Mouse (Mus musculus) common myeloid progenitor, adult 5-6 weeks (primary cell): ENCODE measurements around the gene Txn1. TPM values are rescaled to one million over a fixed set of nuclear protein-coding genes. Genes with fewer than 3 reads are reported as not detected.
A peak's percentile ranks its signal among the peaks of the same experiment; 100 is the strongest.

ENCODE experiments used
- ATAC-seq: replicated peaks from 2 replicates; pipeline ENCODE4 v1.8.0; 2016; ENCODE audit warnings: low read depth, mild to moderate bottlenecking, moderate TSS enrichment, inconsistent platforms; ENCODE audit not compliant: poor library complexity, severe bottlenecking
- total RNA-seq: library from RNA; stranded (forward); fragments of 200-1000, 187-1606 nt; gene quantifications from 2 replicates; pipeline ENCODE4 v1.2.3, GENCODE M21; 2017

Txn1 gene
- total RNA-seq, 1 experiment from 2014 or later: 148 TPM

DNA sequence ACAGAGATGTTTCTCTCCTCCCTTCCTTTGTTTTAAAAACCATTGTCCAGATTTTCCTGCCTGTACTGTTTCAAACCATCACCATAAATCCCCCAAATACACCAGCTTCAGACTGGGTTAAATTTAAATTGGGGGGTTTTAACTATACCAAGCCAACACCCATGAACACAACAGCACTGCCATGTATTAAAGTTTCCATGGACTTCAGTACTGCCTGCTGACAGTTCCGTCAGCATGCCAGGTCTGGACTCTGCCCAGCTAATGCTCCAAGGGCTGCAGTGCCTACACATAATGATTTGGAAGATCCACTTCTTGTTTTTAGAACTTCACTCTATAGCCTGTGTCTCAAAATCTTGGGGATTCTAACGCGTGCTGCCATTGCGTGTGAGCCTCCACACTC lies 8.7 kb downstream of the Txn1 start:
- no peak for ATAC-seq

- ATAC-seq: no peak
Measured at GRCm38 (mm10) chr4:57947036-57947435, 9.2 kb downstream of the Txn1 start.

DNA sequence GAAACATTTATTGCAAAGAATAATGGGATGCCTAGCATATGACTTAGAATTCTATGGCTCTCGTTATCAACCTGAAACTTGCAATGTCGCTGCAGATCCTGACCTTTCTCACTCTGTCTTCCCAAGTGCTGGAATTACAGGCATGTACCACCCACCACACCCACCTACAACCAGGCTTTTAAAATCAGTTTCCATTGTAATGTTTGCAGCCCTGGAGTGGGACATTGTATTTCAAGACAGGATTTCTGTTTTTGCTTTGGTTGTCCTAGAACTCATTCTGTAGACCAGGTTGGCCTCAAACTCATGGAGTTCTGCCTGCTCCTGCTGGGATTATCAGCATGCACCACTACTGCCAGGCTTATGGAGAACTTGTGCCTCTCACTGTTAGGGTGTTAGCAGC lies 13.3 kb downstream of the Txn1 start:
- ATAC-seq: no peak

DNA sequence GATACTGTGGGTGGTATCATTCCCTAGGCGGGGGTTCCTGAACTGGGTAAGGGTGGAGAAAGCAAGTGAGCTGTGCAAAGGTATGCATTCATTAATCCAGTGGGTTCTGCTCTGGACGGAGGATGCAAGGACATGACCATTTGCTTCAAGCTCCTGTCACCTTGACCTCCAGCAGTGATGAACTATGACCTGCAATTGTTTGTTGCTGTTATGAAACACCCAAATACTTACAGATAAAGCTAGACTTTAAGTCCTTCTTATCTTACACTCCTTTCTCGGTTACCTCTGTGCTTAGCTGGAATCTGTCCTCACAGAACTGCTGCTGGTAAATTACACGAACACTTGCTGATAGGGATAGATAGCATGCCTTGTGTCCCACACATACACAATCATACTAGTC lies 15.6 kb downstream of the Txn1 start:
- no peak for ATAC-seq

- no peak for ATAC-seq
Measured at GRCm38 (mm10) chr4:57937292-57937691, 18.9 kb downstream of the Txn1 start.

GRCm38 (mm10) chr4:57934181-57934580 lies 22.0 kb downstream of the Txn1 start:
- no peak for ATAC-seq

GRCm38 (mm10) chr4:57930559-57931170 lies 25.5 kb downstream of the Txn1 start:
- peak; percentile 84 for ATAC-seq

GRCm38 (mm10) chr4:57927464-57928205 lies 28.6 kb downstream of the Txn1 start:
- peak; percentile 65 for ATAC-seq

DNA sequence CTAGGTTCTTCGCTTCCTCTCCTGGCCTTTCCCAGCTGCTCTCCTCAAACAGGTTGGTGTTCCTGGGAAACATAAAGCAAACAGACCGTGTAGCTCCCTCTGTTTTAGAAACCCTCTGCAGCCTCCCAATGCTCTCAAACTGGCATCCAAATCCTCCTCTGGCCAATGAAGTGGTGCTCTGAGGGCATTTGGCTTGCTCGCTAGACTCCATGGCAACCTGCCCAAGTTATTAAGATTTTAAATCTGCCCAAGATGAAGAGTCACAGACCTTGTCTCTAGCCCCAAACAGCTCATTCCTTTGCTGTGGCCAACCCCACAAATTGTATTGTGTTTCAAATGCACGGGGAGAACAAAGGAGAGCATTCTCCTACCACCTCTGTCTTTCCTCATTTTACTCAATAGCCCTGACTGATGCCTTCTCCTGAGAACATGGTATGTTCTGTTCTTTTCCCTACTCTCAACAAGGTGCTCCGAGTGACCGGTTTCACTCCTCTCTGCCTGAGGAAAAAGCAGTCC lies 31.6 kb downstream of the Txn1 start:
- no peak for ATAC-seq

GRCm38 (mm10) chr4:57922171-57922570 lies 34.0 kb downstream of the Txn1 start:
- no peak for ATAC-seq

DNA sequence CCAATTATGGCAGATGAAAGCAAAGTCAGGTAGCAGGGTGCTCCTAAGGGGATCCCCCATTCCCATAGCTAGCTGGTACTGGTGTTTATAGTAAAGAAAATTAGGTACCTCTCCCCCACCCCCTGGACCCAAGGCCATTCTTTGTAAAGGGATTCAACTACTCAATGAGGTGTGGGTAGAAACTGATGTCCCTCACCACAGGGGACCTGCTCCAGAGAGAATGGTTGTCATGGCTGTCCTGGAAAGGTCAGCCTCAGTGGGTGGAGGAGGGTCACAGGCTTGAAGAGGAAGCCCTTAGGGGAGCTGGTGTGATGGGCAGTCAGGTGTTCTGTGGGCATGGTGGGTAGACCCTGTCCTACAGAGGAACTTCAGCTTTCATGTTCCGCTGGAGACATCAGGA lies 35.7 kb downstream of the Txn1 start:
- ATAC-seq: no peak

DNA sequence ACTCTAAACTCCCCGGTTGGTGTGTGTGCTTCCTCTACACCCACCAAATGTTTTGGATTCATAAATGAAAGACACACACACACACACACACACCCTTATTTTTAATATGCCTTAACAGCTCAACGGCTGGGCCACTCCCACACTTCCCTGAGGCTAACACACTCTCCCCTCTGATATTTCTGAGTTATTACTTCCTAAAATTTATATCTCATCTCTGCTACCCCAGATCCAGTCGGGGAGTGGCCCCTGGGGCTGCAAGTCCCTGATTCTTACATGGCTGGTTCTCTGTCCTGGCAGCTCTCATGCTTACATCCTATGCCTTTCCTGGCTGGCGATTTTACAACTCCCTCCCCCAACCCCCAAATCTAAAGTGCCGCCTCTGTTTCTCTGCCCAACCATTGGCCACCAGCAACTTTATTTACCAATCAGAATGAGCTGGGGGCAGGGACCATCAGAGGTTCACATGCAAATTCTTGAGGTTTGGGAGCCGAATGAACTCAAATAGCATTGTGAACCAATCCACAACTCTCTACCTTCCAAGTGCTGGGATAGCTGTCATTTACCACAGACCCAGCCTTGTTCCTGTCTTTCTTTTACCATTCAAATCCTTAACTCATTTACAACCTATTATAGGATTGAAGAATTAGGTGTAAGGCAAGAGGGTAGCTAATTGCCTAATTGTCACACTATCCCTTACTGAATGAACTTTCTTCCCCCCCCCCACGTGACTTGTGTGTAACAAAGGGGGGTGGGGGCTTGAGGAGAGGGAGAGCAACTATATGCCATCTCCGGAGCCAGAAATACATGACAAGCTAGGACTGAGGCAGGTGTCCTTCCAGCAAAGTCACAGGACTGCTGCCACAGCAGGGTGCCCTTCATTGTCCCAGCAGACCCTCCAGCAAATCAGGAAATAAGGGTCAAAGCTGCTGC lies 36.5 kb downstream of the Txn1 start:
- peak; percentile 67 for ATAC-seq

DNA sequence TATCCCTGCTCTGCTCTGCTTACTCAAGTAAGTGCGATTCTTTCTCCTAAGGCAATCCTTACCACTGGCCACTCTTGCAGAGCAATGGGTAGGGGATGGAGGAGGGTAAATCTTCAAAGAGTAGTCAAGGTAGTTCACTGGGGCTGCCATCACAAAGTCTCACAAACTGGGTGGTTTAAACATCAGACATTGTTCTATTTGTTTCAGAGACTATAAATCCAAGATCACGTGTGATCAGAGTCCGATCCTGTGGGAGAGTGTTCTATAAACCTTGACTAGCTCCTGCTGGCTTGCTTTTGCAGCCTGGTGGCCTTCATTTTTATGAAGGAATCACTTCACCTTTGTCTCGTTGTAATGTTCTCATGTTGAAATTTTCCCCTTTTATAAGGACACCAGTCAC lies 39.5 kb downstream of the Txn1 start:
- ATAC-seq: no peak

DNA sequence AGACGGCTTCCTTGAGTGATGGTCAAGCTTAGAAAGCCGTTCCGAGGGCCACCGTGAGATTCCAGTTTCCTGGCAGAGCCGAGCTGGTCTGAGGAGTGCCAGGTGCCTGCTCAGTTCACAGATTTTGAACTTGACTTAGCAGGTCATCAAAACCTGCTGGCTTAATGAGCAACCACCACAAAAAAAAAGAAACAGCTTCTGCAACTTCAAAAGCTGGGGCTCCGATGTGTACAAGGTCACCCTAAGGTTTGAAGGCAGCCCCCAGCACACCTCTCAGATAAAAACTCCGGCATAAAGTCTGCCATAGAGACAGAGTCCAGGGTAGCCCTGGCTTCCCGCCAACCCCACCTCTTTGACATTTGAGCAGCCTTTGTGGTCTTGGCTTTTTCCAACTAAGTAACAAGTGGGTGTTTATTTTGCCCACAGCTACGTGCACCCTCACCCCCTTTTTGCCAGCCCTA lies 40.0 kb downstream of the Txn1 start, which contains the start of gene D630039A03Rik:
Gene D630039A03Rik, minus strand, starts transcription at position 97 of the 461 bp plus-strand sequence.
- peak; percentile 33 for ATAC-seq

DNA sequence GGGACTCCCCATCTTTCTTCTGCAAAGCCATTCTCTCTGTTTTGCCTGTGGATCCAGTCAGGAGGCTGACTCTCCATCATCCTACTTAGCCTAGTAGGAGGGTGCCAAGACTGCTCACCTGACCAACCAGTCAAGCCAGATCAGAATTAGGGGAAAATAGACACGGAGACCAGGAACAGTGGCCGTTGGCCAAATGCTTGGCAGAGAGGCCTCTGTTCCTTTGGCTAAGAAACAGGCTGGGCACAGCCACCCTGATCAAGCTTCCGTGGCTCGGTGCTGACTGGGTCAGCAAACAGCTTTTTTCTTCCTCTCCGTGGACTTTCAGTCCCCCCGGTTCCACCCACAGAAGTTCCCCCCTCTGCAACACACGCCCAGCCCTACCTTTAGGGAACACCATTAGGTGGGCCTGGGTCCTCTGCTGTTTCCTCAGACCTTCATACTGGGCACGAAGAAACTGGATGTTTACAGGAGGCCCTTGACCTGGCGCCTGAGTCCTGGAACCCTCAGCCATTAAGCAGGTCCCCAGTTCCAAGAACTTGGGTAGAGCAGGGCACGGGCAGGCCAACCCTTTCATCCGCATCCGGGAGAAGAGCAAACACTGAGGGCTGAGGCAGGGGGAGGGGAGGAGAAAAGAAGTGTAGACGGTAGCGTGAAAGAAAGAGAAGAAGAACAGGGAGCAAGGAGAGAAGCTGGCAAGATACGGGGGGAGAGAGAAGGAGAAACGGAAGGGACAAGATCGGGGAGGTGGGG lies 40.8 kb downstream of the Txn1 start:
- ATAC-seq: no peak

- ATAC-seq: no peak
Measured at GRCm38 (mm10) chr4:57914193-57915190, 41.7 kb downstream of the Txn1 start.

GRCm38 (mm10) chr4:57913021-57913420 lies 43.2 kb downstream of the Txn1 start:
- ATAC-seq: no peak

DNA sequence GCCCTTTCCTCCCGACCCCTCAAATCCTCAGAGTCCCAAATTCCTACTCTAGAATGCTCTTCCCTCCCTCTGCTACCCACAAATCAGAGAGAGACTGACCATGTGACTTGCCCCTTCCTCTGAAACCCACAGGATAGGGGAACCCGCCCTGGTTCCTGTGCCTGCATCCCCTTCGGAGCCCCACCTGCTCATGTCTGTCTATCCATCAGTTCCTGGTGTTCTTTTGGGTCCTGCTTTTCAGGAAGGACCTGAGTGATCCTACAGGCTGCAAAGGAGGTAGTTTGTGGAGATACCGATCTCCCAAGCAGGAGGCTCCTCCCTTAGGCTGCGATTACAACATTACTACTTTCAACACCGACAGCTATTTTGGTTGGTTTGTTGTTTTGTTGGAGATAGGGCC lies 47.4 kb downstream of the Txn1 start:
- ATAC-seq: peak; percentile 50

DNA sequence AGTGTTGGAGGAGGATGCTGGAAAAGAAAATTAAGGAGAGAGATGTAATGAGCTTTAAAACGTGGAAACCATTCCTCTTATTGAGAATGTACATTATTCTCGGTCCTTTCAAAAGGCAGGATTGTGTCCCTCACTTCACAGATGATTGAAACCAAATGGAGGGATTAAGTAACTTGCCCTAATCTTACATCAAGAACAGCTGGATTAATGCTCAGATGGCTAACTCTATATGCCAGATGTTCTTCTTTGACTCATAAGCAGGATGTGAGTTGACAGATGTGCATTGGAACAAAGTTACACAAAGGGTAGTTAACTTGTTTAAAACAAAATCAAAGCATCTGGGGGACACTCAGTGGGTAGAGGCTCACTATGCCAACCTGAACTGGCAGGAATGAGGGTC lies 49.5 kb downstream of the Txn1 start:
- ATAC-seq: no peak
